Mouse (Mus musculus): ENCODE data around the gene Rem2.

The Rem2 gene

GRCm38 (mm10) chr14:54443196-54443595, 32.7 kb upstream of the Rem2 start:
- in situ Hi-C loops (cut with MboI): loop anchor here (25.0 kb wide), 1 partner anchor 206 kb away; no protein-coding TSS in a partner anchor

GRCm38 (mm10) chr14:54443712-54444618, 31.9 kb upstream of the Rem2 start:
- in situ Hi-C loops (cut with MboI): loop anchor here (25.0 kb wide), 1 partner anchor 207 kb away; no protein-coding TSS in a partner anchor

GRCm38 (mm10) chr14:54445476-54445875, 30.4 kb upstream of the Rem2 start:
- in situ Hi-C loops (cut with MboI): loop anchor here (25.0 kb wide), 1 partner anchor 208 kb away; no protein-coding TSS in a partner anchor

GRCm38 (mm10) chr14:54453566-54453965, 22.3 kb upstream of the Rem2 start:
- in situ Hi-C loops (cut with MboI): loop anchor here (25.0 kb wide), 1 partner anchor 391 kb away; no protein-coding TSS in a partner anchor

GRCm38 (mm10) chr14:54454669-54455528, 21.0 kb upstream of the Rem2 start:
- in situ Hi-C loops (cut with MboI): loop anchor here (25.0 kb wide), 1 partner anchor 393 kb away; no protein-coding TSS in a partner anchor

GRCm38 (mm10) chr14:54457907-54458569, 17.9 kb upstream of the Rem2 start:
- in situ Hi-C loops (cut with MboI): loop anchor here (25.0 kb wide), 1 partner anchor 396 kb away; no protein-coding TSS in a partner anchor

- in situ Hi-C loops (cut with MboI): loop anchor here (25.0 kb wide), 1 partner anchor 400 kb away; no protein-coding TSS in a partner anchor
Measured at GRCm38 (mm10) chr14:54462146-54462545, 13.8 kb upstream of the Rem2 start.

- in situ Hi-C loops (cut with MboI): loop anchor here (25.0 kb wide), 1 partner anchor 401 kb away; no protein-coding TSS in a partner anchor
Measured at GRCm38 (mm10) chr14:54463108-54463958, 12.6 kb upstream of the Rem2 start.

- in situ Hi-C loops (cut with MboI): loop anchor here (25.0 kb wide), 1 partner anchor 402 kb away; no protein-coding TSS in a partner anchor
Measured at GRCm38 (mm10) chr14:54463959-54464292, 12.0 kb upstream of the Rem2 start, which contains the start of gene Lrp10. Gene Lrp10, plus strand, starts transcription at chr14:54464137.

GRCm38 (mm10) chr14:54464293-54465005, 11.5 kb upstream of the Rem2 start:
- in situ Hi-C loops (cut with MboI): loop anchor here (25.0 kb wide), 1 partner anchor 402 kb away; no protein-coding TSS in a partner anchor

- in situ Hi-C loops (cut with MboI): loop anchor here (25.0 kb wide), 1 partner anchor 409 kb away; no protein-coding TSS in a partner anchor
Measured at GRCm38 (mm10) chr14:54471467-54471866, 4.4 kb upstream of the Rem2 start.

- in situ Hi-C loops (cut with MboI): loop anchor here (25.0 kb wide), 1 partner anchor 410 kb away; no protein-coding TSS in a partner anchor
Measured at GRCm38 (mm10) chr14:54472671-54473070, 3.2 kb upstream of the Rem2 start.

- in situ Hi-C loops (cut with MboI): loop anchor here (25.0 kb wide), 1 partner anchor 412 kb away; no protein-coding TSS in a partner anchor
Measured at GRCm38 (mm10) chr14:54474744-54475143, 1.2 kb upstream of the Rem2 start.

- in situ Hi-C loops (cut with MboI): no loop called here
Measured at GRCm38 (mm10) chr14:54477172-54477909, 1.4 kb downstream of the Rem2 start.

- in situ Hi-C loops (cut with MboI): no loop called here
Measured at GRCm38 (mm10) chr14:54479451-54479920, 3.6 kb downstream of the Rem2 start.

GRCm38 (mm10) chr14:54480673-54481072, 4.8 kb downstream of the Rem2 start:
- in situ Hi-C loops (cut with MboI): no loop called here

- in situ Hi-C loops (cut with MboI): no loop called here
Measured at GRCm38 (mm10) chr14:54481402-54481801, 5.5 kb downstream of the Rem2 start.

GRCm38 (mm10) chr14:54482498-54482897, 6.6 kb downstream of the Rem2 start:
- in situ Hi-C loops (cut with MboI): no loop called here

- in situ Hi-C loops (cut with MboI): no loop called here
Measured at GRCm38 (mm10) chr14:54485899-54486298, 10.0 kb downstream of the Rem2 start.
